Mouse (Mus musculus) stomach, postnatal 0 days (tissue): ENCODE results near the gene Harbi1.

Source experiments
- CTCF ChIP-seq: IDR thresholded peaks from 2 replicates; pipeline ENCODE4 v1.5.1; 2016; ENCODE audit warnings: antibody characterized with exemption, low read depth, mild to moderate bottlenecking, moderate library complexity
- EP300 ChIP-seq: optimal IDR thresholded peaks from 2 replicates; pipeline ENCODE3; 2016; ENCODE audit warnings: antibody characterized with exemption

DNA sequence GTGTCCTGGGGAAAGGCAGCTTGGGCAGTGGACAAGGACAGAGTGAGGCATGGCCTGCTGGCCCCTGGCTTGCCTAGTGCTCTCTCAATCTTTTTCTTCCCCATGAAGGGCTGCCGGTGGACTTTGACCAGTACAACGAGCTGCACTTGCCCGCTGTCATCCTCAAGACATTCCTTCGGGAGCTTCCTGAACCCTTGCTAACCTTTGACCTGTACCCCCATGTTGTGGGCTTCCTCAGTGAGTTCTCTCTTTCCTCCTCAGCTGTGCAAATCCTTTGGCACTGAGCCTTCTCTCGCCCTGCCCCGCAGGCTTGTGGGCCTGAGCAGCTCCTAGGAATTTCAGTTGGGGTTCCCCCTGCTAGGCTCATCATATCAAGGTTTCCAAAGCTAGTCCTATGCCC, 40.6 kb upstream of the Harbi1 start:
- TF ChIP-seq CTCF (no peak), EP300 (no peak)
